Mouse (Mus musculus) T-helper 1 cell (primary cell): Measurements from ENCODE around the gene Hist2h2be.
"Not testable (repeated sequence)": the region's sequence is repeated elsewhere in the genome, so short reads cannot be mapped to it uniquely, and the experiment has no call there.

ENCODE experiments used
- in situ Hi-C: fragments of 300-600 bp; cut with MboI, MseI; formaldehyde crosslinking; loops from one replicate; pipeline ENCODE4 v1.15.1; 2025; ENCODE audit warnings: high pct_unique_total_duplicates

Gene Hist2h2be

GRCm38 (mm10) chr3:96262216-96262875 is 41.4 kb downstream of the Hist2h2be start:
- in situ Hi-C loops: no loop called here

- in situ Hi-C loops: no loop called here
Observed at GRCm38 (mm10) chr3:96262979-96263550, 42.1 kb downstream of the Hist2h2be start, which contains the start of gene Hist2h4. TSS of gene Hist2h4 (minus strand) at chr3:96263311.

GRCm38 (mm10) chr3:96263558-96264403 is 42.9 kb downstream of the Hist2h2be start:
- in situ Hi-C loops: no loop called here

- in situ Hi-C loops: no loop called here
Observed at GRCm38 (mm10) chr3:96264404-96264949, 43.6 kb downstream of the Hist2h2be start.

- in situ Hi-C loops: no loop called here
Observed at GRCm38 (mm10) chr3:96266132-96266710, 45.3 kb downstream of the Hist2h2be start.

- in situ Hi-C loops: no loop called here
Observed at GRCm38 (mm10) chr3:96267541-96267940, 46.6 kb downstream of the Hist2h2be start.

- in situ Hi-C loops: no loop called here
Observed at GRCm38 (mm10) chr3:96268051-96268775, 47.3 kb downstream of the Hist2h2be start, which contains the start of gene Hist2h3b. TSS of gene Hist2h3b (plus strand) at chr3:96268654.

- in situ Hi-C loops: not testable (repeated sequence)
Observed at GRCm38 (mm10) chr3:96268776-96269378, 48.0 kb downstream of the Hist2h2be start.

- in situ Hi-C loops: no loop called here
Observed at GRCm38 (mm10) chr3:96269511-96270474, 48.9 kb downstream of the Hist2h2be start, which contains the start of gene Hist2h2bb. TSS of gene Hist2h2bb (plus strand) at chr3:96269752.
